In the genomic region with DNA sequence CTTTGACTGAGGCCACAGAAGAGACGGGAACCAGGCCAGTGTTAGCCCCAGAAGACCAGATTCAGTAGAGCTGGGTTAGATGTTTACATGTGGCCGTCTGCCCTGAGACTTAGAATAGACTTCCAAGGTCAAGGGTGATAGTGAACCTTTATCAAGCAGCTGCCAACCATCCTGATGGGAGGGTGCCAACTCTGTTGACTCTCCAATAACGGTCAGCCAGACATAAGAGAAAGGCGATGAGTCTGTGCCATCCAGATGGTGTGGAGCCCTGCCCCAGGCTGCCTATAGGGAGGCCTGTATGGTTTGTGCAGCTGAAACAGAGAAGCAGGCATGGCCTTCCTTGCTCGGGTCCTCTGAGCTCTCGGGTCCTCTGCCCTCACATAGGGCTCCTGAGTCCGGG, we compare ENCODE assay signal across 17 mouse cellular contexts. TPM values are rescaled to one million over a fixed set of nuclear protein-coding genes. Genes with fewer than 3 reads are reported as not detected.
DNase-seq lines count a peak whose midpoint lies in the region; ATAC-seq and TF ChIP-seq lines count a peak whose summit lies in the region.
"Had no signal": no experiment of that assay in that cellular context is flagged by ENCODE, and none has a peak within 500 bp of the region (broad histone marks: within the 10 kb centered on the region; RNA-seq: fewer than 3 reads in every experiment).

No protein-coding gene starts in this region.

- no peaks in the 10 kb centered on the region for H3K36me3 ChIP-seq in liver, embryonic 14.5 days (replicated peaks; ENCODE audit: control insufficient read depth, insufficient read depth, low read depth)
- peaks cover 2% of the 10 kb centered on the region; the same call in 1 of the 2 replicates for H3K36me3 ChIP-seq in spleen, adult 2 months (ENCODE audit: control insufficient read depth, insufficient read depth, low read length)
- H3K36me3 ChIP-seq in heart, embryonic 10.5 days = peaks cover 44% of the 10 kb centered on the region

- peak; percentile 51; the same call in 1 of the 2 replicates for ATAC-seq in common myeloid progenitor, adult 5-6 weeks (replicated peaks; ENCODE audit: low read depth, poor library complexity, severe bottlenecking)
- ATAC-seq in liver, embryonic 14.5 days (ENCODE audit: insufficient read depth) = peak; percentile 73
- ATAC-seq: inflammation-experienced regulatory T-cells, adult 6 months; midbrain, embryonic 15.5 days had no signal

- intact Hi-C loops in left cerebral cortex, postnatal 4 days (cut with DNase I) = no loop called here

- H3K27me3 ChIP-seq in liver, embryonic 14.5 days (ENCODE audit: control insufficient read depth, insufficient read depth, low read length) = no peaks in the 10 kb centered on the region
- no peaks in the 10 kb centered on the region for H3K27me3 ChIP-seq in spleen, adult 2 months (ENCODE audit: control insufficient read depth, insufficient read depth, low read length)
- H3K27me3 ChIP-seq in heart, embryonic 10.5 days (ENCODE audit: insufficient read depth, poor library complexity, severe bottlenecking) = no peaks in the 10 kb centered on the region
- H3K27me3 ChIP-seq: embryonic facial prominence, embryonic 12.5 days; kidney, embryonic 15.5 days; midbrain, embryonic 15.5 days had no signal

- peak; percentile 60; the same call in 1 of the 2 replicates for TF ChIP-seq EP300 in liver, embryonic 14.5 days (IDR thresholded peaks at IDR 0.05; ENCODE audit: low read depth)

- no peak overlapping the region; the same call in 1 of the 2 replicates for H3K9ac ChIP-seq in liver, embryonic 14.5 days (replicated peaks)
- H3K9ac ChIP-seq: embryonic facial prominence, embryonic 12.5 days; kidney, embryonic 15.5 days; midbrain, embryonic 15.5 days had no signal

- no peaks in the 10 kb centered on the region for H3K9me3 ChIP-seq in liver, embryonic 14.5 days (ENCODE audit: control insufficient read depth, low read length)
- H3K9me3 ChIP-seq in heart, embryonic 10.5 days = no peaks in the 10 kb centered on the region
- H3K9me3 ChIP-seq: embryonic facial prominence, embryonic 12.5 days; kidney, embryonic 15.5 days; midbrain, embryonic 15.5 days had no signal

- TF ChIP-seq POLR2A in spleen, adult 2 months (IDR thresholded peaks at IDR 0.05; ENCODE audit: low read depth, low read length) = no peak

- H3K27ac ChIP-seq in liver, embryonic 14.5 days = peak overlapping the region; percentile 70
- H3K27ac ChIP-seq in spleen, adult 2 months (ENCODE audit: insufficient read depth, low read length) = peak overlapping the region; percentile 45; the same call in 1 of the 2 replicates
- no peak overlapping the region; the same call in 1 of the 2 replicates for H3K27ac ChIP-seq in heart, embryonic 10.5 days
- H3K27ac ChIP-seq: embryonic facial prominence, embryonic 12.5 days; kidney, embryonic 15.5 days; midbrain, embryonic 15.5 days had no signal

- 58% methylated on average over 7 of the region's 7 CpGs for WGBS in liver, embryonic 14.5 days (ENCODE audit: insufficient replicate concordance)
- WGBS in spleen, adult 2 months = 82% methylated on average over 7 of the region's 7 CpGs
- 87% methylated on average over 7 of the region's 7 CpGs for WGBS in heart, embryonic 10.5 days

- peaks cover 28 to 29% of the 10 kb centered on the region in 2 experiments for H3K4me1 ChIP-seq in liver, embryonic 14.5 days (replicated peaks; ENCODE audit: control insufficient read depth in 2 of 2, insufficient read depth in 2 of 2, low read length in 1 of 2)
- H3K4me1 ChIP-seq in spleen, adult 2 months (ENCODE audit: control insufficient read depth, insufficient read depth, insufficient read length) = no peaks in the 10 kb centered on the region
- H3K4me1 ChIP-seq in heart, embryonic 10.5 days = no peaks in the 10 kb centered on the region
- H3K4me1 ChIP-seq: embryonic facial prominence, embryonic 12.5 days; kidney, embryonic 15.5 days; midbrain, embryonic 15.5 days had no signal

- peak; percentile 21 for DNase-seq in left cerebral cortex, postnatal 4 days
- DNase-seq in left cerebral cortex, adult 18-20 months (ENCODE audit: low spot score in 2 of 2) = no peak
- DNase-seq in liver, embryonic 14.5 days (ENCODE audit: low read depth in 3 of 3, low spot score in 3 of 3) = peak in 2 of 3 experiments; percentile 41 to 45
- DNase-seq in spleen, adult 2 months (ENCODE audit: low read depth in 1 of 2, low spot score in 2 of 2) = no peak
- DNase-seq in embryo, embryonic 10 days (ENCODE audit: low spot score) = no peak
- no peak for DNase-seq in heart, embryonic 10.5 days (ENCODE audit: low spot score)
- no peak for DNase-seq in kidney, adult 11 months
- DNase-seq: adrenal gland, postnatal 14 days; cerebellum, postnatal 25 days; right cerebral cortex, postnatal 4 days; thymus, adult 18-20 months had no signal

- no peak overlapping the region for H3K4me3 ChIP-seq in liver, embryonic 14.5 days (ENCODE audit: insufficient read depth in 1 of 2, low read depth in 2 of 2, low read length in 2 of 2)
- H3K4me3 ChIP-seq in spleen, adult 2 months (ENCODE audit: extremely low read depth, insufficient read depth, insufficient read length) = no peak overlapping the region
- no peak overlapping the region for H3K4me3 ChIP-seq in heart, embryonic 10.5 days
- H3K4me3 ChIP-seq: embryonic facial prominence, embryonic 12.5 days; kidney, embryonic 15.5 days; midbrain, embryonic 15.5 days had no signal

- H3K4me2 ChIP-seq in liver, embryonic 14.5 days (ENCODE audit: low read depth) = peak overlapping the region; percentile 0
- H3K4me2 ChIP-seq: embryonic facial prominence, embryonic 12.5 days; kidney, embryonic 15.5 days; midbrain, embryonic 15.5 days had no signal

- TF ChIP-seq CTCF in liver, embryonic 14.5 days (IDR thresholded peaks at IDR 0.05; ENCODE audit: low read depth) = no peak
- no peak for TF ChIP-seq CTCF in spleen, adult 2 months (IDR thresholded peaks at IDR 0.05; ENCODE audit: extremely low read depth, insufficient read depth, insufficient read length, insufficient replicate concordance)

RNA-seq across cellular contexts. Expression of a gene that starts 16.7 kb away (rescaled TPM):
- 10 to 100 TPM; 19.8 to 21.1 TPM for total RNA-seq in left cerebral cortex, postnatal 4 days (2021)
- total RNA-seq in left cerebral cortex, adult 18-20 months (2021) = 1 to 10 TPM; 3.8 to 6.4 TPM
- 1.0 and 2.7 TPM in 2 replicates for total RNA-seq in common myeloid progenitor, adult 5-6 weeks (2017)
- 0.90 and 1.2 TPM in 2 replicates for polyA plus RNA-seq in liver, embryonic 14.5 days (2012; rRNA removed)
- 0.17 and 0.27 TPM in 2 replicates for polyA plus RNA-seq in liver, embryonic 14.5 days (2014; fragmentation: Nextera tagmentation; extraction: Ambion mirVana)
- polyA plus RNA-seq in spleen, adult 2 months (2012; rRNA removed) = 3.3 TPM in 2 replicates
- 0.37 and 1.3 TPM in 2 replicates for polyA plus RNA-seq in heart, embryonic 10.5 days (2016; fragmentation: Nextera tagmentation; extraction: Ambion mirVana)
- polyA plus RNA-seq: C2C12 had no signal

RNA-seq across cellular contexts. Expression of a gene that starts 24.7 kb away (rescaled TPM):
- 10 to 100 TPM; 62.9 TPM for total RNA-seq in left cerebral cortex, postnatal 4 days (2021)
- total RNA-seq in left cerebral cortex, adult 18-20 months (2021) = 10 to 100 TPM; 49.6 to 50.4 TPM
- 20.7 and 24.2 TPM in 2 replicates for total RNA-seq in common myeloid progenitor, adult 5-6 weeks (2017)
- polyA plus RNA-seq in liver, embryonic 14.5 days (2012; rRNA removed) = 18.7 and 21.7 TPM in 2 replicates
- polyA plus RNA-seq in liver, embryonic 14.5 days (2014; fragmentation: Nextera tagmentation; extraction: Ambion mirVana) = 17.1 and 20.4 TPM in 2 replicates
- 27.8 and 30.1 TPM in 2 replicates for polyA plus RNA-seq in spleen, adult 2 months (2012; rRNA removed)
- 32.8 and 35.3 TPM in 2 replicates for polyA plus RNA-seq in heart, embryonic 10.5 days (2016; fragmentation: Nextera tagmentation; extraction: Ambion mirVana)

Comparison
In these comparisons a context has a peak if more than half of its experiments do, and no peak if none do; other contexts are left out.
1. DNase-seq: peak in left cerebral cortex, postnatal 4 days (single experiment) and liver, embryonic 14.5 days (2 of 3); none in left cerebral cortex, adult 18-20 months (0 of 2), spleen, adult 2 months (0 of 2), embryo, embryonic 10 days (single experiment), heart, embryonic 10.5 days (single experiment) and kidney, adult 11 months (single experiment).